Mouse (Mus musculus) spleen, adult 2 months (tissue): Measurements from ENCODE around the gene Tmem229b.

Source experiments
- CTCF ChIP-seq: fragments of 200-500 bp; IDR thresholded peaks from 2 replicates; pipeline ENCODE4 v1.5.1; 2011; ENCODE audit warnings: mild to moderate bottlenecking, inconsistent platforms; ENCODE audit not compliant: insufficient read depth, insufficient read length, insufficient replicate concordance; ENCODE audit errors: extremely low read depth
- POLR2A ChIP-seq: fragments of 200-500 bp; IDR thresholded peaks from 2 replicates; pipeline ENCODE4 v1.6.1; 2011; ENCODE audit warnings: low read depth, low read length, inconsistent platforms

GRCm38 (mm10) chr12:78980683-78981091 is 26.7 kb downstream of the Tmem229b start:
- TF ChIP-seq CTCF (no peak), POLR2A (no peak; the same call in 1 of the 2 replicates)
